Mouse (Mus musculus) urinary bladder, postnatal 10 days (tissue): ENCODE data around the gene Tmprss9.

Experiments
- DNase-seq: peaks from one replicate; pipeline ENCODE4 v3.0.0; 2022; ENCODE audit warnings: low spot score

Tmprss9 gene

GRCm38 (mm10) chr10:80895100-80895499 lies 23.5 kb downstream of the Tmprss9 start:
- no peak for DNase-seq

GRCm38 (mm10) chr10:80895697-80896096 lies 24.0 kb downstream of the Tmprss9 start:
- DNase-seq = no peak

GRCm38 (mm10) chr10:80896581-80897485 lies 25.2 kb downstream of the Tmprss9 start:
- DNase-seq = no peak

GRCm38 (mm10) chr10:80897861-80898510 lies 26.3 kb downstream of the Tmprss9 start:
- DNase-seq = no peak

GRCm38 (mm10) chr10:80899074-80899473 lies 27.4 kb downstream of the Tmprss9 start:
- no peak for DNase-seq

GRCm38 (mm10) chr10:80899591-80900317 lies 28.1 kb downstream of the Tmprss9 start:
- no peak for DNase-seq

- peak; percentile 92 for DNase-seq
Observed at GRCm38 (mm10) chr10:80900318-80901247, 28.9 kb downstream of the Tmprss9 start, which contains the start of gene Timm13. Timm13 (minus strand) TSS chr10:80900969.

GRCm38 (mm10) chr10:80901409-80902272 lies 30.0 kb downstream of the Tmprss9 start:
- DNase-seq = no peak

- no peak for DNase-seq
Observed at GRCm38 (mm10) chr10:80902273-80902940, 30.8 kb downstream of the Tmprss9 start.

- no peak for DNase-seq
Observed at GRCm38 (mm10) chr10:80903282-80903681, 31.6 kb downstream of the Tmprss9 start.

- DNase-seq = no peak
Observed at GRCm38 (mm10) chr10:80904004-80904693, 32.5 kb downstream of the Tmprss9 start.

GRCm38 (mm10) chr10:80904709-80905108 lies 33.1 kb downstream of the Tmprss9 start:
- no peak for DNase-seq

GRCm38 (mm10) chr10:80909375-80910162 lies 37.9 kb downstream of the Tmprss9 start:
- DNase-seq = no peak

GRCm38 (mm10) chr10:80911354-80911753 lies 39.7 kb downstream of the Tmprss9 start:
- no peak for DNase-seq

GRCm38 (mm10) chr10:80911891-80912290 lies 40.2 kb downstream of the Tmprss9 start:
- no peak for DNase-seq

GRCm38 (mm10) chr10:80913364-80914011 lies 41.8 kb downstream of the Tmprss9 start:
- no peak for DNase-seq

- no peak for DNase-seq
Observed at GRCm38 (mm10) chr10:80914253-80914656, 42.6 kb downstream of the Tmprss9 start.

- no peak for DNase-seq
Observed at GRCm38 (mm10) chr10:80915260-80915659, 43.6 kb downstream of the Tmprss9 start.
